Mouse (Mus musculus) kidney, adult 11 months (tissue): ENCODE measurements around the gene Abhd2.
A peak's percentile ranks its signal among the peaks of the same experiment; 100 is the strongest.

Source experiments
- DNase-seq: peaks from one replicate; pipeline ENCODE4 v3.0.0; 2022

Abhd2 gene

GRCm38 (mm10) chr7:79331197-79331596 lies 58.2 kb downstream of the Abhd2 start:
- DNase-seq = no peak

DNA sequence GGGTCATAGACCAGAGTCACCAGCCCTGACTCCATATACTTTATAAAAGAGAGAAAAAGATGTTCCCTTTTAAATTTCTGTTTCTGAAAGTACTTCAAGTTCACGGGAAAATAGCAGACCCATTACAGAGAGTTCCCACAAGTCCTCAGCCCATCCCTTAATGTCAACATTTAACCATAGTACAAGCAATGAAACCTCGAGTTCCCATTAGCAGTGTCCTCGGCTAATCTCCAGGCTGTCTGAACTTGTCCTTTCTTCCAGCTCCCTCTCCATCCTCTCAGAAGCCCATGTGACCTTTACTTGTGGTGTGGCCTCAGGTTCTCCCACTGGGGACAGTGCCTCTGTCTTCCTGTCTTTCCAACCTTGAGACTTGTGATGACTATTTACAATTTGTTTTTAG lies 60.4 kb downstream of the Abhd2 start:
- DNase-seq = no peak

DNA sequence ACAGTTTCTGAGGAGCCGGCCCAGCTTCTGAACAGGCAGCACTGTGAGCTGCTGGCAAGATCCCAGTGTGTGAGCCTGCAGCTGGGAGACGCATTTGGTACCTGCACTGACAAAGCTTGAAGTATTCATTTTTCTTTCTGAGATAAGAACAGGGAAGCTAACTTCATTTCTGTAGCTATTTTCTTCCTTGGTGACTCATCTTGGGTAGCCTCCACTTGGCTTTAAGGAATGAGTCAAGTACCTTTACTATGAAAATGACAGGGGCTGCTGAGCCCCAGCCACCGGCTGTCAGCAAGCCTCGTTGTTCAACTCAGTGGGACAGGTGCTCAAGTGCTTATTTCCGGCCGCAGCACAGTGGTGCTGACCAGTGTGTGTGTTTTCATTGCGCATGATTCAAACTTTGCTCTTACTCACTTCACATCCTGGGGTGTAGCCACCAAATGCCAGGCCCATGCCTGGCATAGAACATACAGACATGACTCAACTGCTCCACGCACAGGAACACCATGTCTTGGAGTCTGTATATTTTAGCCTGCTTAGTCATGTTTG lies 63.4 kb downstream of the Abhd2 start:
- DNase-seq = no peak

DNA sequence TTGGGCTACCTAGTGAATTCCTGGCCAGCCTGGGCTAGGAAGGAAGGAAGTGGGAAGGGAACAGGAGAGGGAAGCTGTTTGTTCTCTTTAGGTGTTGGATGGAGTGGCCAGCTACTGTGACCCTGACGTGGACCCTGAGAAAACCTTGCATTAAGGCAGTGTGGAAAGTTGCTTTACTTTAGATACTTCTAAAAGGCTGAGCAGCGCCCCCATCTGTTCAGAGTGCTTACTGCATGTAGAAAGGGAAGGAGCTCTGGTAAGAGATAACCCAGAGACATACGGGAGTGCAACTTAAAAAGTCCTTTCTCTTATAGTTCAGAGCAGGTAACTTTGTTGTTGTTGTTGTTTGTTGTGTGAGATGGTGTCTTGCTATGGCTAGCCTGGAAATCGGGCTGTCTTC lies 72.9 kb downstream of the Abhd2 start:
- DNase-seq = peak; percentile 28

- no peak for DNase-seq
Observed at GRCm38 (mm10) chr7:79346555-79347075, 73.6 kb downstream of the Abhd2 start.

GRCm38 (mm10) chr7:79347108-79347813 lies 74.3 kb downstream of the Abhd2 start:
- no peak for DNase-seq

GRCm38 (mm10) chr7:79348816-79349215 lies 75.8 kb downstream of the Abhd2 start:
- no peak for DNase-seq

- DNase-seq = peak; percentile 46
Observed at GRCm38 (mm10) chr7:79349738-79350386, 76.9 kb downstream of the Abhd2 start.

DNA sequence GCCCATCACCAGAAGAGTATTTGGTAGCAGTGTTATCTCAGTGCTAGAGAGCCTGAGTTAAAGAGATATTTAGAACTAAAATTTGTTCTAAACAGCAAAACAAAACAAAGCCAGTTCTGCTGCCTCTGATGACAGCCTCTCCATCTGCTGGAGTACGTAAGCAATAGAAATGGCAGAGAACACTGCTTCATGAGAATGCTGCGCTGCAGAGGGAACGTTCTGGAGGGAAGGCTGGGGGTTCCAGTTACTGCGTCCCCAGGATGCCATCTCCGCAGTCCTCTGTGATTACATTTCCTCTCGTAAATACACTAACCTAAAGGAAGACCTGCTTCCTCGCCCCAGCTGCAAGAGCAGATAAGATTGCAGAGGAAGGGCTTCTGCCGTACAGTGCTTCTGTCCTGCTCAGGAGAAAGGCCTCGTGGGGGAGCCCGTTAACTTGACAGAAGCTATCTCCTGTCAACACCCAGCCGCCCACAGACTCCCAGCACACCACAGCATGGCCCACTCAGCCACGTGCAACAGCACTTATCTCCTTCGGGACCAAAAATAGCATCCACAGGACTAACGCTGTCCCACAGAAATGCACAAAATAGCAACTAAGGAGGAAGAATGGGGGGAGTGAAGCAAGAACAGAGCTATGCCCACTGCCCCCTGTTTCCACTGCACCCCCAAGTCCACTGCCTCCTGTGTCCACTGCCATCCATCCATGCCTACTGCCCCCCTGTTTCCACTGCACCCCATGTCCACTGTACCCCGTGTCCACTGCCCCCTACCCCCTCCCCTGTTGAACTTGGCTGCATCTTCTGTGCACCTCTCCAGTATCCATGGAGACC lies 85.6 kb downstream of the Abhd2 start:
- DNase-seq = no peak

- no peak for DNase-seq
Observed at GRCm38 (mm10) chr7:79359183-79359435, 86.1 kb downstream of the Abhd2 start.

DNA sequence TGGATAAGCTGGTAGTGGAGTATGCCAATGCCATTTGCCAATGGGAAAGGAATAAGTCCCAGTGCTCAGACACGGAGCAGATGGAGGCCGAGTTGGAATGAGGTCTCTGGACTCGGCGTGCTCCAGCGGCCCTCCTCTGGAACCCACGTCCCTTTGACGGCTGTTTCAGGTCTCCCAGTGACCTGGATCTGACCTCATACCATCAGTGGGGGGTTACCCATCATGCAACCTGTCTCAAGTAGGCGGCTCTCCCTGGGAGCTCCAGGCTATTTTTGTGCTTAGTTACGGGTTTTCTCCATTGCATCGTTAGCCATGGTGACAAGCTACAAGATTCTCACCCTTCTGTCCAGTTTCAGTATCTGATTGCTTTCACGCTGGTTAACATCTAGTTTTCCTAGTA lies 87.1 kb downstream of the Abhd2 start:
- DNase-seq = no peak

GRCm38 (mm10) chr7:79362208-79362607 lies 89.2 kb downstream of the Abhd2 start:
- DNase-seq = no peak

DNA sequence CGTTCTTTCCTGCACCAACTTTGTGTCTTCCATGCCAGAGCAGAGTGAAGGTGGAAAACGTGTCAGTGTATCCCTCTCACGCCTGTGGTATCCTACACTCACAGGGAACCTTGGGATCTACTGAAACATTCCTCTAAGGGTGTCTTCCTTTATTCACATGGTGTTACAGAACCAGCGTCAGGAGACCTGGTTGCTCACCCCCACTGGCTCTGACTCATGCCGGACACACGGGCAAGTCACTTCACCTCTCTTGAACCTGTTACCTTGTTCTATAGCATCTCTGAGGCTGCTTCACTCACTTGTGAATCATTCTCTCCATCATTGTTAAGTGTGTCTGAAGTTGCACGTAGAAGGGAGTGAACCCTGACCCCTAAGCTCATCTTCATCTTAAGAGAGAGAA lies 89.8 kb downstream of the Abhd2 start:
- no peak for DNase-seq

DNA sequence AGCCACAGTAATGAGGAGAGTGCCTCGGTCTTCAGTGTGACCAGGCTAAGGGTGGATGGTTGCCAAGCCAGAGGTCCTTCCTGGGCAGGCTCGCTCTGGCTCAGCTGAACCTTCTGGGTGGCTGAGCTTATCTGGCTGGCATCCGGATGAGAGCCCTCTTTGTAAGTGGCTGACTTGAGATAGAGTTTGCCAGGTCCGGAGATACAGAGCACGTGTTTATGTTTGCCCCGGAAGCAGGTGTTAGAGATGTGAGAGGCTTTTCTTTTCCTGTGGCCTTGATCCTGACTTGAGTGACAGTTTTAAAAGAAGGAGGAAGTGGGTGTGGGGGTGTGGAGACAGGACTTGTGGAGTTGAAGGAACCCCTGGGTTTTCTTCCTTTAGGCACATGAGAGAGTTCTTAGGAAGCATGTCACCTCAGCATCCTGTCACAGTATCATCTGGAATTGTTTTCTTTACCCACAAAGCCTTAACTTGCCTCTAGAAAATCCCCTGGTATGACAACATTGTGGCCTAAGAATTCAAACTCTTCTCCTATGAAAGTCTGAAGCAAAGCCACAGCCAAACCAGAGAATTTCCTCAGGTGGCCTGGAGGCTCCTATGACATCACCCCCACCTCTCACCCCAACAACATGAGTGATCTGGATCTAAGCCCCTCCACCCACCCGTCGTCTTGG lies 90.5 kb downstream of the Abhd2 start:
- peak; percentile 36 for DNase-seq

- DNase-seq = no peak
Observed at GRCm38 (mm10) chr7:79368664-79369063, 95.7 kb downstream of the Abhd2 start.

DNA sequence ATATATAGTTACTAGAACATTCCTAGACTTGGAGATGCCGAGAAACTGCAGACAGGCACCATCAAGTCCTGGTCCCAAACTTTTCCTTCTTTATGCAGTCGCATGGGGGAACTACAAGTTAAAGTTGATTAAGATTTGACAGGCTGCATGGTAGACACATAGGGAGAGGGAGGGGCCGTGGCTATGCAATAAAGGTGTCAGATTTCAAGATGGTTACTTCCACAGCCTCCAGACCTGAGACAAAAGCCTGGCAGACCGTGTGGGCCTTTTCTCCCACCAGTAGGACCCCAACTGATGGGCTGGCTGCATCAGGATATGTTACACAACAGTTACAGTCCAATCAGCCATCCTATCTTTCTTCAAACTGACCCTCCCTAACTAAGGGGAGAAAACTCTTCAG lies 96.4 kb downstream of the Abhd2 start:
- no peak for DNase-seq

- DNase-seq = peak; percentile 44
Observed at GRCm38 (mm10) chr7:79371321-79371879, 98.4 kb downstream of the Abhd2 start.

GRCm38 (mm10) chr7:79374017-79374416 lies 101.0 kb downstream of the Abhd2 start:
- DNase-seq = no peak

- no peak for DNase-seq
Observed at GRCm38 (mm10) chr7:79375594-79375993, 102.6 kb downstream of the Abhd2 start.

GRCm38 (mm10) chr7:79376516-79377275 lies 103.7 kb downstream of the Abhd2 start:
- DNase-seq = no peak

- DNase-seq = no peak
Observed at GRCm38 (mm10) chr7:79386422-79387133, 113.6 kb downstream of the Abhd2 start, which contains the start of gene Rlbp1. Gene Rlbp1, minus strand, starts transcription at chr7:79387048.
